Mouse (Mus musculus): ENCODE measurements around the gene Ncln. TPM values are rescaled to one million over a fixed set of nuclear protein-coding genes. Genes with fewer than 3 reads are reported as not detected.

The Ncln gene
- polyA plus RNA-seq, 1 experiment from 2014 or later: 46.9 TPM

DNA sequence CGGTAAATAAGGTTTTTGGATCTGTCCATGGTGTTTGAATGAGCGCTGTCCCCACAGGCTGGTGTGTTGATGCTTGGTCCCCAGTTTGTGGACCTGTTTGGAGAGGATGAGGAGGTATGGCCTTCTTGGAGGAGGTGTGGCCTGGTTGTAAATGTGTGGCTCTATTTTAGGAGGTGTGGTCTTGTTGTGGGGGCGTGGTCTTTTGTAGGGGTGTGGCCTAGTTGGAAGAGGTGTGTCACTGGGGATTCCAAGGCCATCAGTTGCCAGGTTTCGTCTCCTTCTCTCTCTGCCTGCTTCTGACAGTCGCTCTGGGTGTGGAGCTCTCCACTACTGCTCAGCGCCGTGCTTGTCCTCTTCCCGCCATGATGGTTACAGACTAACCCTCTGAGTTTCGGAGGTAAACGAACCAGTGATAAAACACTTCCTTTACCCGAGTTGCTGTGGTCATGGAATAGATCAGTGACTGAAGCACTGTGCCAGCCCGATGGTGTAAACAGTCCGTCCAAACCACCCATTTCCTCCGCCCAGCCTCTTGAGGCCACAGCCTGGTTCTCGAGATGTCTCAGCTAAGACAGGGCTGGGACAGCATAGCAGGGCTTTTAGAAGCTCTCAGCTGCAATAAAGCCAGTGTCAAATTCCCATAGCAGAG is 8.9 kb upstream of the Ncln start:
- H3K27ac ChIP-seq (ENCODE audit: low read depth, low read length): no peak overlapping the region
- ATAC-seq (ENCODE audit: low FRiP score): no peak

DNA sequence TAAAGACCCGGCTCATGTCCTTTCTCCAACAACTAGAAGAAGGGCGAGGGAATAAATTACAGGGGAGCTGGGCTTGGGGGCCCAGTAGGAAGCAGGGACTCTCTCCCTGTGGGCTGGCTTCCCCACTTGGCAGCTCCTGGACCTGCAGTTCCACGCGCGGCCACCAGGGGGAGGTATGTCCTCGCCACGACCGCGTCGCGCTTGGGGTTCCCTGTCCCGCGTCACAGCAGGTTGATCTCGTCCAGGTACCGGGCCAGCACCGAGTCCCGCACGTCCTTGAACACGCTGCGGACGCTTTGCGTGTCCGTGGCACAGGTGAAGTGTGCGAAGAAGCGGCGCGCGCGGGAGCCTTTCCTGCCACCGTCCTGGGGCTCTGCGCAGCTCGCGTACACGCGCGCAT is 6.5 kb upstream of the Ncln start:
- Histone ChIP-seq H3K9ac (ENCODE audit: low read depth, low read length) (0 out of 2 replicates have a peak overlapping the region, but pooled peaks have one; percentile 32), H3K27me3 (ENCODE audit: control insufficient read depth, insufficient read depth, low read length) (no peaks in the 10 kb centered on the region), H3K27ac (ENCODE audit: low read depth, low read length) (no peak overlapping the region), H3K4me1 (replicated peaks; ENCODE audit: control insufficient read depth, insufficient read depth, low read length) (no peaks in the 10 kb centered on the region), H3K9me3 (ENCODE audit: control insufficient read depth, low read length) (no peaks in the 10 kb centered on the region), H3K36me3 (ENCODE audit: control insufficient read depth, insufficient read depth, low read length) (no peaks in the 10 kb centered on the region), H3K4me3 (ENCODE audit: low read depth, low read length) (peak overlapping the region; percentile 23), H3K4me2 (replicated peaks; ENCODE audit: low read depth, low read length) (peak overlapping the region; percentile 49)
- ATAC-seq (ENCODE audit: low FRiP score) (peak; percentile 16; the same call in 1 of the 2 replicates), DNase-seq (ENCODE audit: low spot score) (peak; percentile 90)
- 11% methylated on average over 36 of the region's 36 CpGs for WGBS

More for the DNA sequence above, 8.9 kb upstream of the Ncln start:
- 83% methylated on average over 15 of the region's 15 CpGs for WGBS
- no peak overlapping the region for H3K4me3 ChIP-seq (ENCODE audit: low read depth, low read length)
- no peak overlapping the region for H3K4me2 ChIP-seq (replicated peaks; ENCODE audit: low read depth, low read length)
- H3K9me3 ChIP-seq (ENCODE audit: control insufficient read depth, low read length): no peaks in the 10 kb centered on the region
- no peaks in the 10 kb centered on the region for H3K27me3 ChIP-seq (ENCODE audit: control insufficient read depth, insufficient read depth, low read length)
- H3K4me1 ChIP-seq (replicated peaks; ENCODE audit: control insufficient read depth, insufficient read depth, low read length): no peaks in the 10 kb centered on the region
- no peaks in the 10 kb centered on the region for H3K36me3 ChIP-seq (ENCODE audit: control insufficient read depth, insufficient read depth, low read length)
- no peak overlapping the region for H3K9ac ChIP-seq (ENCODE audit: low read depth, low read length)
- DNase-seq (ENCODE audit: low spot score): no peak

DNA sequence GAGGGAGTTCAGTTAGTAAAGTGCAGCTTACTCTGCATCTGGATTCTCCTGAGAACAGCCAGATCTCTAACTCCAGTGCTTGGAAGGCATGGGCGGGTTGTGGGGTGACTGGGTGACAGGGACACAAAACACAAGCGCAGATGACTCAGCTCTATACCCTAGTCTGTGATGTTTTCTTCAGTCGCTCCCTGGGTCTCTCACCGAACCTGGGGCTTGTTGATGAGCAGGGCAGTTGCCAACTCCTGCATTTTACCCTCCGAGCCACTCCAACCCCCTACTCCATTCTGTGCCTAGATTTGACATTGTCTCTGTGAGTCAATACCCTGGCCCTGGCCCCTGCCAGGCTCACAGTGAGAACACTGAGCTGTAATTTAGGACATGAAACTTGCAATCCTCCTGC is 5.7 kb upstream of the Ncln start:
- no peaks in the 10 kb centered on the region for H3K4me1 ChIP-seq (replicated peaks; ENCODE audit: control insufficient read depth, insufficient read depth, low read length)
- no peaks in the 10 kb centered on the region for H3K27me3 ChIP-seq (ENCODE audit: control insufficient read depth, insufficient read depth, low read length)
- no peak for DNase-seq (ENCODE audit: low spot score)
- H3K27ac ChIP-seq (ENCODE audit: low read depth, low read length): no peak overlapping the region
- no peaks in the 10 kb centered on the region for H3K9me3 ChIP-seq (ENCODE audit: control insufficient read depth, low read length)
- H3K4me2 ChIP-seq (replicated peaks; ENCODE audit: low read depth, low read length): no peak overlapping the region
- H3K9ac ChIP-seq (ENCODE audit: low read depth, low read length): no peak overlapping the region
- ATAC-seq (ENCODE audit: low FRiP score): no peak
- 83% methylated on average over 5 of the region's 5 CpGs for WGBS
- H3K4me3 ChIP-seq (ENCODE audit: low read depth, low read length): no peak overlapping the region
- H3K36me3 ChIP-seq (ENCODE audit: control insufficient read depth, insufficient read depth, low read length): no peaks in the 10 kb centered on the region

DNA sequence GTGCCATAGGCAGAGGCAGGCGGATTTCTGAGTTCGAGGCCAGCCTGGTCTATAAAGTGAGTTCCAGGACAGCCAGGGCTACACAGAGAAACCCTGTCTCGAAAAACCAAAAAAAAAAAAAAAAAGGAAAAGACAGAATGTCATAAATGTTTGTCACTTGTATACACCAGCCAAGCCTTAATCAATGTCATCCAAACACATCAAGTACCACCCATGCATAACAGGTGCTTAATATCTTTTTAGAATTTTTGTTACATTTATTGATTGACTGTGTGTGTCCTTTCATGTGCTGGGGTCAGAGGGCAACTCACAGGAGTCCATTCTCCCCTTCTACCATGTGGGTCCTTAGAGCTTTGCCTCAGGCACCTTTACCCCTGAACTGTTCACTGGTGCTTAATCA is 3.8 kb upstream of the Ncln start, which contains the start of gene S1pr4:
TSS of gene S1pr4 (minus strand) at position 101 of the 400 bp plus-strand sequence.
- H3K27ac ChIP-seq (ENCODE audit: low read depth, low read length): no peak within 1 kb of the TSS
- H3K4me1 ChIP-seq (replicated peaks; ENCODE audit: control insufficient read depth, insufficient read depth, low read length): peaks cover 6% of the 10 kb centered on the region
- no peak within 1 kb of the TSS for H3K4me2 ChIP-seq (replicated peaks; ENCODE audit: low read depth, low read length)
- H3K4me3 ChIP-seq (ENCODE audit: low read depth, low read length): no peak within 1 kb of the TSS
- ATAC-seq (ENCODE audit: low FRiP score) (no peak), DNase-seq (ENCODE audit: low spot score) (no peak)
- no peaks in the 10 kb centered on the region for H3K9me3 ChIP-seq (ENCODE audit: control insufficient read depth, low read length)
- H3K27me3 ChIP-seq (ENCODE audit: control insufficient read depth, insufficient read depth, low read length): no peaks in the 10 kb centered on the region
- no peak within 1 kb of the TSS for H3K9ac ChIP-seq (ENCODE audit: low read depth, low read length)
- H3K36me3 ChIP-seq (ENCODE audit: control insufficient read depth, insufficient read depth, low read length): no peaks in the 10 kb centered on the region
- WGBS: 83% methylated on average over 2 of the region's 3 CpGs

DNA sequence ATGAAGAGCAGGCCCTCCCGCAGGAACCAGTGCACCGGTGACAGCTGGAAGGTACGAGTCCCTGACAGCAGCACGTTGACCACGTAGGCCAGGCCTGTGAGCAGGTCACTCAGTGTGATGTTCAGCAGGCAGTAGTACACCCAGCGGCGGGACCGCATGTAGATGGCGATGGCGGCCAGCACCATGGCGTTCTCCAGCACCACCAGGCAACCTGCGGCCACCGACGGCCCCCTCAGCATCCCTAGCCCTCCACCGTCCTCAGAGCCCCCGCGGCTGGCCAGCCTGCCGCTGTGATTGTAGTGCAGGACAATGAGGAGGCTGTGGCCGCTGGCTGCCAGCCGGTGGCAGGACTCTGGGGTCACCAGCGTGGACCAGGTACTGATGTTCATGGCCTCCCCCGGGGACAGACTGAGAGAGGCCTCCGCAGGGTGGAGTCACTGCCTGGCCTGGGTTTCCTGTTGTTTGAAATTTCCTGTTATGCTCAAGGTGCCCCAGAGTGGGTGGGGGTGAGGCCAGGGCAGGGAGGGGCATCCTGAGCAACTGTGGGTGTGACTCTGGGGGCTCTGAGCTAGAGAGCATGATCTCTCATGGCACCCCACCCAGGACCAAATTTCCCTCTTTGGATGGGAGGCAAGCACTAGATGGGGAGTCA is 3.2 kb upstream of the Ncln start:
- Histone ChIP-seq H3K4me3 (ENCODE audit: low read depth, low read length) (no peak overlapping the region), H3K27me3 (ENCODE audit: control insufficient read depth, insufficient read depth, low read length) (no peaks in the 10 kb centered on the region), H3K9me3 (ENCODE audit: control insufficient read depth, low read length) (no peaks in the 10 kb centered on the region), H3K36me3 (ENCODE audit: control insufficient read depth, insufficient read depth, low read length) (no peaks in the 10 kb centered on the region), H3K9ac (ENCODE audit: low read depth, low read length) (no peak overlapping the region), H3K4me1 (replicated peaks; ENCODE audit: control insufficient read depth, insufficient read depth, low read length) (peaks cover 7% of the 10 kb centered on the region), H3K27ac (ENCODE audit: low read depth, low read length) (no peak overlapping the region), H3K4me2 (replicated peaks; ENCODE audit: low read depth, low read length) (no peak overlapping the region)
- DNase-seq (ENCODE audit: low spot score): no peak
- ATAC-seq (ENCODE audit: low FRiP score): no peak
- 68% methylated on average over 23 of the region's 23 CpGs for WGBS

DNA sequence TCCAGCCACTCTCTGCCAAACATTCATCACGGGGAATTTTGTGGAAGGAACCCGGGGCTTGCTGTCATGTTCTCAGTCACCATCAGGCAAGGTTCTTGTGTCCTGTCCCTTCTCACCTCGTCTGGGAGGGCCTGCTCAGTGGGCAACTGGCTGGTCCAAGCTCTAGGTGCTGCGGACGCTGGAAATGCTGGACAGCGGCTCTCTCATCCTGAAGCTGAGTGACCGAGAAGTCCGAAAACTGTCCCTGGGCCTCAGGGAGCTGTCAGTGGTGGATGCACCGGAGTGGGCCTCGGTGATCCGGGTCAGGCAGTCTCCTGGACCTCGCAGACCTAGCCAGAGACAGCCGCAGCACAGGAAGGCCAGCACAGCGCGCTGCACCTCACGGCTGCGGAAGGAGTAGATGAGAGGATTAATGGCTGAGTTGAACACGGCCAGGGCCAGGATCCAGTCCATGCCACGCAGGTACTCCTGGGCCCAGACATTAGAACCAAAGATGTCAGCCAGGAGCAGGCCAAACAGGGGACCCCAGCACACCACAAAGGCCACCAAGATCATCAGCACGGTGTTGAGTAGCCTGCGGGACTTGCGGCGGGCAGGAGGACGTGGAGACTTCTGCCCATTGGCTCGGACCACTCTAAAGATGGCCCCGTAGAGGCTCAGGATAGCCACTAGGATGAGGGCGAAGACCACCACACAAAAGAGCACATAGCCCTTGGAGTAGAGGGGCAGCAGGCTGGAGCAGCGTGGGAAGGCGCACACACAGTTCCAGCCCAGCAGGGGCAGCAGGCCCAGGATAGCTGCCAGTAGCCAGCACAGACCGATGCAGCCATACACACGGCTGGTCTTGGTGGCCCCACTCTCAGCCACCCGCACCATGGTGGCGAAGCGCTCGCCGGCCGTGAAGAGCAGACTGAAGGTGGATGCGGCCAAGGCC is 2.4 kb upstream of the Ncln start:
- no peaks in the 10 kb centered on the region for H3K36me3 ChIP-seq (ENCODE audit: control insufficient read depth, insufficient read depth, low read length)
- WGBS: 88% methylated on average over 38 of the region's 38 CpGs
- H3K4me2 ChIP-seq (replicated peaks; ENCODE audit: low read depth, low read length): no peak overlapping the region
- peaks cover 7% of the 10 kb centered on the region for H3K4me1 ChIP-seq (replicated peaks; ENCODE audit: control insufficient read depth, insufficient read depth, low read length)
- H3K9ac ChIP-seq (ENCODE audit: low read depth, low read length): no peak overlapping the region
- no peak for ATAC-seq (ENCODE audit: low FRiP score)
- H3K27me3 ChIP-seq (ENCODE audit: control insufficient read depth, insufficient read depth, low read length): no peaks in the 10 kb centered on the region
- no peaks in the 10 kb centered on the region for H3K9me3 ChIP-seq (ENCODE audit: control insufficient read depth, low read length)
- no peak overlapping the region for H3K4me3 ChIP-seq (ENCODE audit: low read depth, low read length)
- no peak overlapping the region for H3K27ac ChIP-seq (ENCODE audit: low read depth, low read length)
- DNase-seq (ENCODE audit: low spot score): no peak

DNA sequence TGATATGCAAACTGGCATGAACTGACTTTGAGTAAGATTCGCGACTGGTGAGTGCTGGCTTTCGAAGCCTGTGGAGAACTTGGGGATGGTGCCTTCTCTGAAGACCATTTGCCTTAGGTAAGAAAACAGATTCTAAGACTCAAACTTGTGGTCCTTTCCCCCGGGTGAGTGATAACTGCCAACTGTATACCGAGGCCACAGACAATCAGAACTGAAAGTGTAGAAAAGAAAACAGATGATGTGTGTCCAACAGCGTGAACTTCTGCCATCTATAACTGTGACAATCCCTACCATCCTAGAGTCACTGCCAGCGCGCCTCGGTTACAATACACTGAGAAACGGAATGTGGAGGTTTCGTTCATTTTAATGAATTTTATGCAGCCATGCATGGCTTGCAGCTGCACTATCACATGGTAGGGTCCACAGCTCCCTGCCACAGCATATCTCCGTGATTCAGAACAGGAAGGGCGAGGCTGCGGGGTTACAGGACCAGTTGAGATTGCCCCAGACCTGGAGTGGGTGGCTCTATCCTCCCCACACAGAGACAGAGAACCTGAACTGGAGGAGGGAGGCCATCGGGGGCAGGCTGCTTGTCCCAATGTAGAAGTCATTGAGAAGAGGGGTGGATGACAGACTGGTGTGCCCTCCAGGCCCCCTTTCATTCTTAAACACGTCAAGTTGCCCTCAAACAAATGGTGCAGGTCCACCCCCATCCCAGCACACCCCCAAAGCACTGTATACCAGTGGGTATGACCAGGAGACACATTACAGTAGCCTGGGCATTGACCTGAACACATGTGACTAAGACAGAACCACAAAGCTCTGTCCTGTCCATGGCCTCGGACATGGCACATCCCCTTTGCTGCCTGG is 1.4 kb upstream of the Ncln start:
- DNase-seq (ENCODE audit: low spot score): no peak
- Histone ChIP-seq H3K4me2 (replicated peaks; ENCODE audit: low read depth, low read length) (no peak overlapping the region), H3K36me3 (ENCODE audit: control insufficient read depth, insufficient read depth, low read length) (no peaks in the 10 kb centered on the region), H3K9me3 (ENCODE audit: control insufficient read depth, low read length) (no peaks in the 10 kb centered on the region), H3K4me1 (replicated peaks; ENCODE audit: control insufficient read depth, insufficient read depth, low read length) (peaks cover 7% of the 10 kb centered on the region), H3K4me3 (ENCODE audit: low read depth, low read length) (no peak overlapping the region), H3K27me3 (ENCODE audit: control insufficient read depth, insufficient read depth, low read length) (no peaks in the 10 kb centered on the region), H3K9ac (ENCODE audit: low read depth, low read length) (no peak overlapping the region), H3K27ac (ENCODE audit: low read depth, low read length) (no peak overlapping the region)
- ATAC-seq (ENCODE audit: low FRiP score): no peak
- WGBS: 87% methylated on average over 17 of the region's 17 CpGs

DNA sequence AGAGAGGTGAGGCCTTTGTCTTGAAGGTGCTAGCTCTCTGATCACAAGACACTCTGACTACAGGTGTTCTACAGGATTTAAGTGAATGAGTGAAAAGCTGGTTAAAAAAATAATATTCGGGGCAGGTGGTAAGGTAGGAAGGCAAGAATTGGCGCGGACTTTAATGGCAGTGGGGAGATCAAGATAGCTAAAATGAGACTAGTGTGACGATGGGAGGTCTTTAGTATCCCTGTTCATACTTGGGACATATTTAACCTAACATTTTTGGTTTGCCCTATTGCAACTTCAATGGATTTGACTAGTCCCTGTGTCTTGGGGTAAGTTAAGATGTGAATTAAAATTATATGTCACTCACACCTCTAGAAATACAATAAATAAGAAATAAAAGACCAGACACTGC is 777 bp upstream of the Ncln start:
- H3K9me3 ChIP-seq (ENCODE audit: control insufficient read depth, low read length): no peaks in the 10 kb centered on the region
- peak overlapping the region; percentile 70 for H3K4me3 ChIP-seq (ENCODE audit: low read depth, low read length)
- no peak for DNase-seq (ENCODE audit: low spot score)
- peaks cover 7% of the 10 kb centered on the region for H3K4me1 ChIP-seq (replicated peaks; ENCODE audit: control insufficient read depth, insufficient read depth, low read length)
- peak overlapping the region; percentile 45; the same call in 1 of the 2 replicates for H3K9ac ChIP-seq (ENCODE audit: low read depth, low read length)
- H3K4me2 ChIP-seq (replicated peaks; ENCODE audit: low read depth, low read length): peak overlapping the region; percentile 42
- no peak for ATAC-seq (ENCODE audit: low FRiP score)
- H3K27ac ChIP-seq (ENCODE audit: low read depth, low read length): no peak overlapping the region
- WGBS: 40% methylated on average over 4 of the region's 4 CpGs
- H3K27me3 ChIP-seq (ENCODE audit: control insufficient read depth, insufficient read depth, low read length): no peaks in the 10 kb centered on the region
- peaks cover under 1% of the 10 kb centered on the region; the same call in 1 of the 2 replicates for H3K36me3 ChIP-seq (ENCODE audit: control insufficient read depth, insufficient read depth, low read length)
